Mouse (Mus musculus): Measurements from ENCODE around the gene Tdpoz2.
"Not testable (repeated sequence)": the region's sequence is repeated elsewhere in the genome, so short reads cannot be mapped to it uniquely, and the experiment has no call there.

Tdpoz2 gene

DNA sequence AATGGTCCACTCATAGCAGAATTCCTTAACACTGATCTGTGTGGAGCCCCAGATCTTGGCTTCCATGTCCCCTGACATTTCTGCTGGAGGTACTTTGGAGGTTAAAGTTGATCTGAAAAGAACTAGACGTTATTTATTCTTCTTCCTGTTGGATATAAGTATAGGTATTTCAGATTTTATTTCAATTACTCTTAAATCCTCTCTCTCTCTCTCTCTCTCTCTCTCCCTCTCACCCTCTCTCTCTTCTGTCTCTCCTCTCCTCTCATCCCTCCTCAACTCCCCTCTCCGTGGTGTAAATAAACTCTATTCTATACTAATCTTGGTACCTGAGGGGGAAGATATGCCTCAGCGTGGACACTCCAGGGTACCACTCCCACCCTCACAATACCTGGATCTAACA, at the start of gene Tdpoz2:
Tdpoz2 (minus strand) TSS at position 101 of the 400 bp plus-strand sequence.
- DNase-seq = no peak

DNA sequence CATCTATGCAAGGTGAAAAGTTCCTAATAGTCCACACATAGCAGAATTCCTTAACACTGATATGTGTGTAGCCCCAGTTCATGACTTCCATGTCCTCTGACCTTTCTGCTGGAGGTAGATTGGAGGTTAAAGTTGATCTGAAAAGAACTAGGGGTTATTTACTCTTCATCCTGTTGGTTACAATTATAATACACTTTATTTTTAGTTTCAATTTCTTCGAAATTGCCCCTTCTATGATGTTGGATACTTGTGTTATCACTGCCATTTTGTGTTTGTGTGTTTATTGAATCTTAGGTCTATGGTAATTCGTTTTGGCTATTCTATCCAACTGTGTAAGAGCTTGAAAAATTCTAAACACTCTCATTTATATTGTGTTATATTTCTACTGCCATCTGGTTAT, 40.5 kb upstream of the Tdpoz2 start, which contains the start of gene Gm37596:
Gm37596 (minus strand) TSS at position 101 of the 400 bp plus-strand sequence.
- not testable (repeated sequence) for DNase-seq

DNA sequence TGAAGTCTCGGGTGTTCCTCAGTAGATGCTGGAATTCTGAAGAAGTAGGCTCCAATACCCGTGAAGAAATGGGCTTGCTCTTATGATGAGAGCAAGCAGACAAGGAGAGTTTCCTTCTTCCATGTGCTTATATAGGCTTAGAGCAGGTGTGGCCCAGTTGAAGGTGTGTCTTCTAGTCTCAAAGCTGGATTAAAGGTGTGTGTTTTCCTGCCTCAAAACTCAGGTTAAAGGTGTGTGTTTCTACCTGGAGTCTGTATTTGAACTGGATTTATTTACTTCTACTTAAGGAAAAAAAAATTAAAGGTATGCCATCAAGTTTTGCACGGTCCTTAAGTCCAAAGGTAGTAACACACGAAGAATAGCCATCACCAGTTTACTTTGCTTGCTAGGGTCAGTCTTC, 23.7 kb upstream of the Tdpoz2 start, which contains the start of gene Tdpoz1:
Tdpoz1 (minus strand) TSS at position 101 of the 400 bp plus-strand sequence.
- DNase-seq = not testable (repeated sequence)

DNA sequence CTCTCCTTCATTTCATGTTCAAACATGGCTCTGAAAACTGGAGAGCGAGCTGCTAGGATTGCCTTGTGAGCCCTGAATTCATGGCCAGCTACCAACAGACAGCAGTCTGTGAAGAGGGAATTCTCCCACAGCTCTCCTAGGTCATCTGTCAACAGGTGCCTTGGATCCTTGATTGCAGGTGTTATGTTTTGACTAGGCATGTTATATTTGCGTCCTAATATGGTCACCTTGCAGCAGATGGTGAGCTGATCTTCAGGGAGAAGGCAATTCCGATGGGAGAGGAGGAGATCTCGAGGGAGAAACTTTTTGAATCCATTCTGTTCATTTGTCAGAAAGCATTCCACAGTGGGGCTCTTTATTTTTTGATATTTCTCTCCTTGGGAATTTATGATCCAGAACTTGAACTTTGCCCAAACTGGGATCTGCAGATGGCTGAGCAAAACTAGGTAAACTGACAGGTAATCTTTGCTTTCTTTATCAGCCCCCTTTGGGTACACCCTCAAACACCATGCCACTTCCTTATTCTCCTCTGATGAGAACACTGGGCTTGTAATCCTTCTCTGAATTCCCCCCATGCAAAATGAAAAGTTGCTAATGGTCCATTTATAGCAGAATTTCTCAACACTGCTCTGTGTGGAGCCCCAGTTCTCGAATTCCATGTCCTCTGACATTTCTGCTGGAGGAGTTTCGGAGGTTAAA, 18.5 kb upstream of the Tdpoz2 start:
- DNase-seq = not testable (repeated sequence)

GRCm38 (mm10) chr3:93654260-93654659, 1.8 kb upstream of the Tdpoz2 start:
- DNase-seq = no peak

GRCm38 (mm10) chr3:93630917-93631714, 21.4 kb downstream of the Tdpoz2 start:
- not testable (repeated sequence) for DNase-seq

DNA sequence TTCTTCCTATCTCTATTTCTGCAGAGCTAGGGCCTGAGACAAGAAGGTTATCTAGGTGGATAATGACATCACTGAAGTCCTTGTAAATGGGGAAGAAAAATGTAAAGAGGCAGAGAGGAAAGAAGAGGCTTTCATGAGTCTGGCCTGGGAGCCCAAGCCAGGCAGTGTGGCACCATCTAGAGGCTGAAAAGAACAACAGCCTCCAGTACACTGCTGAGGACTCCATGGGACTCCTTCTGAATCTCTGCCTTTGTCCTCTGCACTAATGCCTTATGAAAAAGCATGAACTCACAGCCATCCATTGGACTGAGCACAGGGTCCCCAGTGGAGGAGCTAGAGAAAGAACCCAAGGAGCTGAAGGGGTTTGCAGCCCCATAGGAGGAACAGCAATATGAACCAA, 43.5 kb downstream of the Tdpoz2 start:
- peak; percentile 23 for DNase-seq

GRCm38 (mm10) chr3:93601903-93602302, 50.6 kb downstream of the Tdpoz2 start:
- DNase-seq = no peak
